Mouse (Mus musculus): ENCODE measurements around the gene Eif5a. TPM values are rescaled to one million over a fixed set of nuclear protein-coding genes. Genes with fewer than 3 reads are reported as not detected.
A peak's percentile ranks its signal among the peaks of the same experiment; 100 is the strongest.
"Not testable (repeated sequence)": the region's sequence is repeated elsewhere in the genome, so short reads cannot be mapped to it uniquely, and the experiment has no call there.

The Eif5a gene
- polyA plus RNA-seq, 1 experiment from 2014 or later, result 1,673 TPM

GRCm38 (mm10) chr11:69918118-69918517 lies 3.6 kb downstream of the Eif5a start:
- no peak overlapping the region for H3K27ac ChIP-seq
- no peaks in the 10 kb centered on the region for H3K27me3 ChIP-seq
- H3K4me2 ChIP-seq, result no peak overlapping the region
- 78% methylated on average over 5 of the region's 5 CpGs for WGBS
- no peak for ATAC-seq (ENCODE audit: borderline replicate concordance, extremely low read depth, low FRiP score, low TSS enrichment)
- no peaks in the 10 kb centered on the region for H3K9me3 ChIP-seq
- H3K4me3 ChIP-seq, result no peak overlapping the region
- H3K9ac ChIP-seq, result no peak overlapping the region
- peaks cover 48% of the 10 kb centered on the region for H3K4me1 ChIP-seq
- H3K36me3 ChIP-seq, result peaks cover 50% of the 10 kb centered on the region

- Histone ChIP-seq H3K27ac (no peak overlapping the region), H3K4me2 (no peak overlapping the region), H3K9ac (no peak overlapping the region), H3K36me3 (peaks cover 57% of the 10 kb centered on the region), H3K9me3 (no peaks in the 10 kb centered on the region), H3K27me3 (no peaks in the 10 kb centered on the region), H3K4me3 (no peak overlapping the region), H3K4me1 (peaks cover 48% of the 10 kb centered on the region)
- 86% methylated on average over 8 of the region's 8 CpGs for WGBS
- ATAC-seq (ENCODE audit: borderline replicate concordance, extremely low read depth, low FRiP score, low TSS enrichment), result no peak
Measured at GRCm38 (mm10) chr11:69917379-69917948, 4.3 kb downstream of the Eif5a start.

- not testable (repeated sequence) for H3K4me3 ChIP-seq; H3K27ac ChIP-seq; H3K27me3 ChIP-seq; ATAC-seq (ENCODE audit: borderline replicate concordance, extremely low read depth, low FRiP score, low TSS enrichment); H3K9me3 ChIP-seq; H3K9ac ChIP-seq; H3K4me2 ChIP-seq
- peaks cover 63% of the 10 kb centered on the region for H3K36me3 ChIP-seq
- 56% methylated on average over 7 of the region's 7 CpGs for WGBS
- H3K4me1 ChIP-seq, result peaks cover 45% of the 10 kb centered on the region
Measured at GRCm38 (mm10) chr11:69916652-69917378, 4.9 kb downstream of the Eif5a start.

- Histone ChIP-seq H3K4me2 (peak overlapping the region; percentile 87), H3K27me3 (no peaks in the 10 kb centered on the region), H3K27ac (no peak overlapping the region), H3K9me3 (no peaks in the 10 kb centered on the region), H3K36me3 (peaks cover 72% of the 10 kb centered on the region), H3K4me1 (peaks cover 45% of the 10 kb centered on the region), H3K4me3 (peak overlapping the region; percentile 92; the same call in 1 of the 2 replicates), H3K9ac (no peak overlapping the region)
- WGBS, result 57% methylated on average over 5 of the region's 5 CpGs
- ATAC-seq (ENCODE audit: borderline replicate concordance, extremely low read depth, low FRiP score, low TSS enrichment), result no peak
Measured at GRCm38 (mm10) chr11:69915667-69916627, 5.8 kb downstream of the Eif5a start.

- Histone ChIP-seq H3K27ac (no peak overlapping the region), H3K9ac (peak overlapping the region; percentile 94; the same call in 1 of the 2 replicates), H3K36me3 (peaks cover 81% of the 10 kb centered on the region), H3K9me3 (no peaks in the 10 kb centered on the region), H3K4me1 (peaks cover 45% of the 10 kb centered on the region), H3K4me3 (peak overlapping the region; percentile 92), H3K4me2 (peak overlapping the region; percentile 87), H3K27me3 (no peaks in the 10 kb centered on the region)
- no peak for ATAC-seq (ENCODE audit: borderline replicate concordance, extremely low read depth, low FRiP score, low TSS enrichment)
- WGBS, result 25% methylated on average over 9 of the region's 9 CpGs
Measured at GRCm38 (mm10) chr11:69914917-69915430, 6.8 kb downstream of the Eif5a start.

DNA sequence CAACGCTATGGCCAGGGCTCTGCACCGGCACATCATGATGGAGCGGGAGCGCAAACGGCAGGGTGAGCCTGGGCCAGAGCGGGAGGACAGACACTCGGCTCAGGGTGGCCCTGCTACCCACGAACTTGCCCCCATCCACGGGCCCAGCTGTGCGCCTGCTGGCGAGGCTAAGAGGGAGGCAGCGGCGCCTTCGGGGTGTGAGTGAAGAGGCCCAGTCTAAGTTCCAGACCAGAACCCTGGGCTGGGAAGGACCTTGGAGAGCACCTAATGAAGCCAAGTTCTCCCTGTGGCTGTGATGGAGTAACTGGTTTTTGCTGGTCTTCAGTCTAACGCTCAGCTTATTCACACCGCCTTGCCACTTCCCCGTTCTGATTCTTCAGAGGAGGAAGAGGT lies 7.4 kb downstream of the Eif5a start:
- Histone ChIP-seq H3K4me2 (peak overlapping the region; percentile 87), H3K9me3 (no peaks in the 10 kb centered on the region), H3K4me3 (peak overlapping the region; percentile 92), H3K27me3 (no peaks in the 10 kb centered on the region), H3K9ac (peak overlapping the region; percentile 94), H3K36me3 (peaks cover 88% of the 10 kb centered on the region), H3K27ac (peak overlapping the region; percentile 91), H3K4me1 (peaks cover 41% of the 10 kb centered on the region)
- WGBS, result 1% methylated on average over 17 of the region's 17 CpGs
- peak; percentile 20; the same call in 1 of the 2 replicates for ATAC-seq (ENCODE audit: borderline replicate concordance, extremely low read depth, low FRiP score, low TSS enrichment)

DNA sequence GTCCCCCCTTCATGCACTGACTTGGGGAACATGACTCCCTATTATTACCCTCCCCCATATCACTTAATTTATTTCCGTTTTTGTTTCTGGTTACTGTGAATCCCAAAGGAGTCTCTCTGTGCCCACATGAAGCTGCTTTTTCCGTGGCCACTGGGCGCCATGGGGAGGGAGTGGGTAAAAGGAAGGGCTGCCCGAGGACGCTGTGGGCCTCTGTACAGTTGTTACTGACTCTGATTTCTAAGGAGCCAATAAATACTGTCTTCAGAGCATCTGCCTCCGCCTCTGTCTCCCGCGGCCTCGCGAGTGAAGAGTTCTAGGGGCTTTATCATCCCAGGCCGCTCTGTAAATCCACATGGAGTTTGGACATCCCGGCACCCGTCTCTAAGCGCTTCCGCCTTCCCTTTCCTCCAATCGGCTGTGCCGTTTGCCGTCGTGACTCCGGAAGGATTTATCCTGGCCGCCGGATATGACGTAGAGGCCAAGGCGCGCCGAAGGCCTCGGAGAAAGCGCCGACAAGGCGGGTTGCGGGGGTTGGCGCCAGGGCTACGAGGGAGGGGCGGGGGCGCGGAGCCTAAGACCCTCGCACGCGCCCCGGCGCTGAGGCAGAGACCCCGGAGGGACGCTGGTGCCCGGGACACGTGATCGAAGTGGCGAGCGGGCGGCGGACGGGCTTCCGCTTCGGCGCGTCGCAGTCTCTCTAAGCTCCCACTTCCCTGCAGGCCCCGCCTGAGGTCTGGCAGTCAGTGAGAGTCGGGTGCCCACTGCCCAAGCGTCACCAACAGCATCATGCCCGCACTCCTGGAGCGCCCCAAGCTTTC lies 8.0 kb downstream of the Eif5a start, which contains the start of gene Gps2:
Gene Gps2 (plus strand): TSS at position 335 of the 818 bp plus-strand sequence.
- WGBS, result 1% methylated on average over 61 of the region's 61 CpGs
- Histone ChIP-seq H3K36me3 (peaks cover 89% of the 10 kb centered on the region), H3K4me3 (peak within 1 kb of the TSS; percentile 92), H3K4me1 (peaks cover 35% of the 10 kb centered on the region), H3K27me3 (no peaks in the 10 kb centered on the region), H3K4me2 (peak within 1 kb of the TSS; percentile 87), H3K27ac (peak within 1 kb of the TSS; percentile 91), H3K9ac (peak within 1 kb of the TSS; percentile 94), H3K9me3 (no peaks in the 10 kb centered on the region)
- peak; percentile 81 for ATAC-seq (ENCODE audit: borderline replicate concordance, extremely low read depth, low FRiP score, low TSS enrichment)

DNA sequence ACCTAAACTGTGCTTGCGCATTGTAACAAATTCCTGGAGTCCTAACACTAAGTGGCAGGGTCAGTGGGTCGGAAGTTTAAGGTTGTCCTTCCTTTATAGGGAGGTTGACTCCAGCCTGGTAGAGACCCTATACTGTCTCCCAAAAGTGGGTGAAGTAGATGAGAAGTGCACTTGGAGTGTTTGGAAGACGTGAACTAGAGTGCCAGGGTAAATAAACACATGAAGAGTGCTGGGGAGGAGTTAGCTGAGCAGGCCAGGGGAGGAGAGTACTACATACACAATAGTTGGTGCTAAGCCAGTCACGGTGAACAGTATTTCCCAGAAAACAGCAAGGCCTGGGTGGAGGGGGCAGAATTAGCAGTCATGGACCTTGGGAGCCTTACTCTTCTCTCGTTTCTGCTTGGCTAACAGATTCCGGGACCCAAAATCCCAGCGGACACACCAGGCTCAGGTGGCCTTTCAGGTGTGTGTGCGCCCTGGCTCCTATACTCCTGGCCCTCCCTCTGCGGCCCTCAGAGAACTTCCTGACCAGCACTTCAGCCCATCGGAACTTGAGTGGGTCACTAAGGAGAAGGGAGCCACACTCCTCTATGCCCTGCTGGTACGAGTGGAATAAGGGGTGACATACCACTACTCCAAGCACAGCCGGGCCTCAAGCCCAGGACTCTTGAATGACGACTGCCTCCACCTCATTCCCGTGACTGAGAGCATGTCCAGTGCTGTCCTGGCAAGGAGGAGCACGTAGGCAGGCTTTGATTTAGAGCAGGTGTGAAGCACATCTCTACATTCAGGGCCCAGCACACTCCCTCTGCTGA lies 8.8 kb downstream of the Eif5a start:
- Histone ChIP-seq H3K9me3 (no peaks in the 10 kb centered on the region), H3K27ac (no peak overlapping the region), H3K27me3 (no peaks in the 10 kb centered on the region), H3K4me2 (peak overlapping the region; percentile 87), H3K4me3 (peak overlapping the region; percentile 92), H3K4me1 (peaks cover 32% of the 10 kb centered on the region), H3K9ac (peak overlapping the region; percentile 94; the same call in 1 of the 2 replicates), H3K36me3 (peaks cover 89% of the 10 kb centered on the region)
- 65% methylated on average over 15 of the region's 15 CpGs for WGBS
- no peak for ATAC-seq (ENCODE audit: borderline replicate concordance, extremely low read depth, low FRiP score, low TSS enrichment)

- no peak overlapping the region for H3K4me3 ChIP-seq
- peaks cover 89% of the 10 kb centered on the region for H3K36me3 ChIP-seq
- WGBS, result 77% methylated on average over 6 of the region's 6 CpGs
- no peak overlapping the region for H3K4me2 ChIP-seq
- no peaks in the 10 kb centered on the region for H3K9me3 ChIP-seq
- H3K27ac ChIP-seq, result no peak overlapping the region
- peaks cover 32% of the 10 kb centered on the region for H3K4me1 ChIP-seq
- H3K9ac ChIP-seq, result no peak overlapping the region
- no peak for ATAC-seq (ENCODE audit: borderline replicate concordance, extremely low read depth, low FRiP score, low TSS enrichment)
- no peaks in the 10 kb centered on the region for H3K27me3 ChIP-seq
Measured at GRCm38 (mm10) chr11:69911701-69912100, 10.1 kb downstream of the Eif5a start.

- peaks cover 27% of the 10 kb centered on the region for H3K4me1 ChIP-seq
- H3K4me3 ChIP-seq, result no peak overlapping the region
- H3K9ac ChIP-seq, result no peak overlapping the region
- no peaks in the 10 kb centered on the region for H3K27me3 ChIP-seq
- ATAC-seq (ENCODE audit: borderline replicate concordance, extremely low read depth, low FRiP score, low TSS enrichment), result no peak
- 91% methylated on average over 17 of the region's 17 CpGs for WGBS
- H3K4me2 ChIP-seq, result no peak overlapping the region
- no peaks in the 10 kb centered on the region for H3K9me3 ChIP-seq
- peaks cover 89% of the 10 kb centered on the region for H3K36me3 ChIP-seq
- H3K27ac ChIP-seq, result no peak overlapping the region
Measured at GRCm38 (mm10) chr11:69910781-69911560, 10.8 kb downstream of the Eif5a start.

All from lung, embryonic 15.5 days (tissue).